Mouse (Mus musculus) cerebellum, adult 2 months (tissue): ENCODE measurements around the gene Slc25a23.

Experiments
- CTCF ChIP-seq: fragments of 200-500 bp; IDR thresholded peaks from 2 replicates; pipeline ENCODE4 v1.5.1; 2011; ENCODE audit warnings: low read depth, mild to moderate bottlenecking, control low read depth, low read length, moderate library complexity, borderline replicate concordance; ENCODE audit not compliant: insufficient read depth
- POLR2A ChIP-seq: fragments of 200-500 bp; IDR thresholded peaks from 2 replicates; pipeline ENCODE4 v1.6.1; 2011; ENCODE audit warnings: low read length, control low read depth, borderline replicate concordance; ENCODE audit not compliant: insufficient read depth

- TF ChIP-seq POLR2A (no peak), CTCF (no peak)
Observed at GRCm38 (mm10) chr17:56995046-56995445, 64.6 kb downstream of the Slc25a23 start.
